Mouse (Mus musculus): ENCODE results near the gene Casp6.

- TF ChIP-seq POLR2A (IDR thresholded peaks at IDR 0.05; ENCODE audit: borderline replicate concordance, extremely low read depth, insufficient read depth, insufficient read length, poor library complexity, severe bottlenecking) (no peak), CTCF (IDR thresholded peaks at IDR 0.05; ENCODE audit: borderline replicate concordance, extremely low read depth, insufficient read depth, insufficient read length) (no peak)
Measured at GRCm38 (mm10) chr3:129948359-129948758, 47.1 kb downstream of the Casp6 start.

Measured in brain, embryonic 14.5 days (tissue).